Mouse (Mus musculus): ENCODE measurements around the gene Ccnb2. TPM values are rescaled to one million over a fixed set of nuclear protein-coding genes. Genes with fewer than 3 reads are reported as not detected.

Gene Ccnb2
- polyA plus RNA-seq, 1 experiment, result 15.5 TPM

GRCm38 (mm10) chr9:70409743-70410142, 11.6 kb downstream of the Ccnb2 start:
- TF ChIP-seq GATA1 (IDR thresholded peaks at IDR 0.05; ENCODE audit: low read length) (no peak), TAL1 (IDR thresholded peaks at IDR 0.05; ENCODE audit: low read length) (no peak)
- no peaks in the 10 kb centered on the region for H3K27me3 ChIP-seq (ENCODE audit: control insufficient read depth)
- H3K4me1 ChIP-seq (ENCODE audit: control insufficient read depth), result no peaks in the 10 kb centered on the region
- no peak overlapping the region for H3K4me3 ChIP-seq (replicated peaks)
- no peaks in the 10 kb centered on the region for H3K9me3 ChIP-seq (ENCODE audit: control insufficient read depth, low read length)
- H3K36me3 ChIP-seq (ENCODE audit: control insufficient read depth), result peaks cover 91% of the 10 kb centered on the region

DNA sequence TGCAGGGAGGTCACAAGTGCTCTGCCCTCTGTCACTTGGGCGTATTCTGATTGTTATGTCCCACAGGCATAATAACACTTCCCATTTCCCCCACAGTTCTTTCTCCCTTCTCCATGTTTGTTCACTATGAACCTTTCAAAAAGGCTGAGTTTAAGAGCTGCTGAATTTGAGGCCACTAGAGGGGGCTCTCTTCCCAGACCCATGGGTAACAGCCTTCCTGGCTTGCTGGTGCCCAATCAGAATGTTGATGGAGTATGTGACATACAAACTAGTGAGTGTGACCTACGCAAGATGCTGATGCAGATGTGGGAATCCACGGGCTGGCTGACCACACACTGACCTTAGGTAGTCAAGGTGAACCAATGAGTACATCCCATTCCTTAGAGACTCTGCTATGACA, 12.6 kb downstream of the Ccnb2 start:
- no peak for TF ChIP-seq GATA1 (IDR thresholded peaks at IDR 0.05; ENCODE audit: low read length)
- no peak for TF ChIP-seq TAL1 (IDR thresholded peaks at IDR 0.05; ENCODE audit: low read length)
- H3K36me3 ChIP-seq (ENCODE audit: control insufficient read depth), result peaks cover 82% of the 10 kb centered on the region

GRCm38 (mm10) chr9:70406596-70406995, 14.8 kb downstream of the Ccnb2 start:
- H3K4me3 ChIP-seq (replicated peaks), result no peak overlapping the region
- peaks cover 60% of the 10 kb centered on the region for H3K36me3 ChIP-seq (ENCODE audit: control insufficient read depth)
- no peak for TF ChIP-seq TAL1 (IDR thresholded peaks at IDR 0.05; ENCODE audit: low read length)
- TF ChIP-seq GATA1 (IDR thresholded peaks at IDR 0.05; ENCODE audit: low read length), result no peak
- no peaks in the 10 kb centered on the region for H3K9me3 ChIP-seq (ENCODE audit: control insufficient read depth, low read length)
- no peaks in the 10 kb centered on the region for H3K27me3 ChIP-seq (ENCODE audit: control insufficient read depth)
- H3K4me1 ChIP-seq (ENCODE audit: control insufficient read depth), result no peaks in the 10 kb centered on the region

More for the DNA sequence above, 12.6 kb downstream of the Ccnb2 start:
- no peaks in the 10 kb centered on the region for H3K9me3 ChIP-seq (ENCODE audit: control insufficient read depth, low read length)
- no peaks in the 10 kb centered on the region for H3K4me1 ChIP-seq (ENCODE audit: control insufficient read depth)
- H3K4me3 ChIP-seq (replicated peaks), result no peak overlapping the region
- no peaks in the 10 kb centered on the region for H3K27me3 ChIP-seq (ENCODE audit: control insufficient read depth)

- no peak for TF ChIP-seq TAL1 (IDR thresholded peaks at IDR 0.05; ENCODE audit: low read length)
- no peak for TF ChIP-seq GATA1 (IDR thresholded peaks at IDR 0.05; ENCODE audit: low read length)
- Histone ChIP-seq H3K36me3 (ENCODE audit: control insufficient read depth) (peaks cover 15% of the 10 kb centered on the region), H3K27me3 (ENCODE audit: control insufficient read depth) (no peaks in the 10 kb centered on the region), H3K9me3 (ENCODE audit: control insufficient read depth, low read length) (no peaks in the 10 kb centered on the region), H3K4me3 (replicated peaks) (no peak overlapping the region), H3K4me1 (ENCODE audit: control insufficient read depth) (no peaks in the 10 kb centered on the region)
These were observed 19.3 kb downstream of the Ccnb2 start for GRCm38 (mm10) chr9:70401937-70402539.

DNA sequence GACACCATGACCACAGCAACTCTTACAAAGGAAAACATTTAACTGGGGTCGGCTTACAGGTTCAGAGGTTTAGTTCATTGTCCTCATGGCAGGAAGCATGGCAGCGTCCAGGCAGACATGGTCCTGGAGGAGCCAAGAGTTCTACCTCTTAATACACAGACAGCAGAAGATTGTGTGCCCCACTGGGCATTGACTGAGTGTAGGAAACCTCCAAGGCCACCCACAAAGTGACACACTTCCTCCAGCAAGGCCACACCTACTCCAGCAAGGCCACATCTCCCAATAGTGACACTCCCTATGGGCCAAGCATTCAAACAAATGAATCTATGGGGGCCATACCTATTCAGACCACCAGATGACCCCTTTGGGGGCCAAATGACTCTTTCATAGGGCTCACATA, 25.3 kb downstream of the Ccnb2 start:
- TF ChIP-seq TAL1 (IDR thresholded peaks at IDR 0.05; ENCODE audit: low read length) (no peak), GATA1 (IDR thresholded peaks at IDR 0.05; ENCODE audit: low read length) (no peak)
- peaks cover 2% of the 10 kb centered on the region; the same call in 1 of the 2 replicates for H3K36me3 ChIP-seq (ENCODE audit: control insufficient read depth)
- no peaks in the 10 kb centered on the region for H3K27me3 ChIP-seq (ENCODE audit: control insufficient read depth)
- no peak overlapping the region for H3K4me3 ChIP-seq (replicated peaks)
- H3K9me3 ChIP-seq (ENCODE audit: control insufficient read depth, low read length), result no peaks in the 10 kb centered on the region
- H3K4me1 ChIP-seq (ENCODE audit: control insufficient read depth), result peaks cover 17% of the 10 kb centered on the region

DNA sequence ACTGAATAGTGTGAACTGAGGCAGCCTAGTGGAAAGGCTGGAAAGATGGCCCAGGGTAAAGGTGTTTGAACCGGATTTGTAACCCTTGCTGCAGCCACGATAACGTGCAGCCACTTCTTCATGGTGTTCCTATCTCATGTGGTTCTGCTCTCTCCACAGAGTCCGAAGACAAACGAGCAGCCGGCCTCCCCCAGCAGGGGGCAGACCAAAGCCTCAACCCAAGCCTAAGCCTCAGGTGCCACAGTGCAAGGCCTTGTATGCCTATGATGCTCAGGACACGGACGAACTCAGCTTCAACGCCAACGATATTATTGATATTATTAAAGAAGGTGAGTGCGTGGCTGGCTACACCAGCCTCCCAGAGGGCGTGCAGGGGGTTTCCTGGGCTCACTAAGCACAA, 25.7 kb downstream of the Ccnb2 start:
- Histone ChIP-seq H3K9me3 (ENCODE audit: control insufficient read depth, low read length) (no peaks in the 10 kb centered on the region), H3K27me3 (ENCODE audit: control insufficient read depth) (no peaks in the 10 kb centered on the region), H3K36me3 (ENCODE audit: control insufficient read depth) (peaks cover 2% of the 10 kb centered on the region; the same call in 1 of the 2 replicates), H3K4me1 (ENCODE audit: control insufficient read depth) (peaks cover 20% of the 10 kb centered on the region), H3K4me3 (replicated peaks) (no peak overlapping the region)
- no peak for TF ChIP-seq GATA1 (IDR thresholded peaks at IDR 0.05; ENCODE audit: low read length)

DNA sequence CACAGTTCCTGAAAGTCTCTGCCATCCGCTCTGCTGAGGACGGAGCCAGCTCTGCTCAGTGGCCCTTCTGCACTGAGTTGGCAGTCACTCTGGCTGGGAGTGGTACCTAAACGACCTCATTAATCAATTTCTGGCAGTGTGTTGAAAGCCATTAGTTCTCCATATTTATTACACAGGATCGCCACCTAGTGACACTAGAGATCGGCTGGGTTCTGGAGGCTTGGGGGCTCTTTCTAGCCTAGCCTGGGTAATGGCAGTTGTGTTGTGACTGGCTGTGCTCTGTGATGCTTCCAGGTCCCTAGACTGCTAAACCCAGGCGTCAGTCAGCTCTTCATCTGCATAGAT, 28.8 kb downstream of the Ccnb2 start:
- Histone ChIP-seq H3K36me3 (ENCODE audit: control insufficient read depth) (peaks cover 2% of the 10 kb centered on the region; the same call in 1 of the 2 replicates), H3K27me3 (ENCODE audit: control insufficient read depth) (no peaks in the 10 kb centered on the region), H3K4me1 (ENCODE audit: control insufficient read depth) (peaks cover 26% of the 10 kb centered on the region), H3K9me3 (ENCODE audit: control insufficient read depth, low read length) (no peaks in the 10 kb centered on the region), H3K4me3 (replicated peaks) (no peak overlapping the region)
- TF ChIP-seq TAL1 (IDR thresholded peaks at IDR 0.05; ENCODE audit: low read length), result no peak
- TF ChIP-seq GATA1 (IDR thresholded peaks at IDR 0.05; ENCODE audit: low read length), result no peak

DNA sequence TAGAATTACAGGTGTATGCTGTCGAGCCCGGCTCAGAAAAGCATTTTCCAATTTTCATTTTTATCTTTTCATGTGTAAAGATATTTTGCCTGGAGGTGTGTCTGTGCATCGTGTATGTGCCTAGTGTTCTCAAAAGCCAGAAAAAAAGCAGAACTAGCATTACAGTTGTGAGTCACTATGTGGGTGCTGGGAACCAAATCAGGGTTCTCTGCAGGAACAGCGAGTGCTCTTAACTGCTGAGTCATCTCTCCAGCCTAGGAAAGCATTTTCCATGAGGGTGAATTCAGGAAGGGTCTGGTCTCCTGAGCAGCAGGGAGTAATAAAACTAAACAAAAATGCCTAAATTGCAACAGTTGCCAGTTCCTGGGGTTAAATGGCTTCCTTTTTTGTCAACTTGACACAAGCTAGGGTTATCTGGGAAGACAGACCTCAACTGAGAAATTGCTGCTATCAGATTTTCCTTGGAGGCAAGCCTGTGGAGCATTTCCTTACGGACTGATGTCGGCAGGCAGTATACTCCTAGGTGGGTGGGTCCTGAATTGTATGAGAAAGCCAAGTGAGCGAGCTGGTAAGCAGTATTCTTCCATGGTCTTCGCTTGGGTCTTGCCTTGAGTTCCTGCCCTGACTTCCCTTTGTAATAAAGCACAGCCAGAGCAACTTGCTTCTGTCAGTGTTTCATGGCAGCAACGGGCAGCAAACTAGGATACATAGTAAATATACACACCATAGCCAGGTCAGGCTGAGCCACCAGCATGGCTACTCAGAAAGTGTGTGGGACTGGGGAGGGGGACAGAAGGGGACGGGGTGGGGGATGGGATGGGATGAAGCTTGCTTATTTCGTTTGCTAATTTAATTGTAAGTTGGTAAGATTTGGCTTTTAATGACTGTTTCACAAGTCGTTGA, 29.4 kb downstream of the Ccnb2 start:
- H3K4me3 ChIP-seq (replicated peaks), result no peak overlapping the region

GRCm38 (mm10) chr9:70391042-70391441, 30.3 kb downstream of the Ccnb2 start:
- TF ChIP-seq GATA1 (IDR thresholded peaks at IDR 0.05; ENCODE audit: low read length), result no peak
- no peak for TF ChIP-seq TAL1 (IDR thresholded peaks at IDR 0.05; ENCODE audit: low read length)
- peaks cover 2% of the 10 kb centered on the region; the same call in 1 of the 2 replicates for H3K36me3 ChIP-seq (ENCODE audit: control insufficient read depth)
- H3K4me1 ChIP-seq (ENCODE audit: control insufficient read depth), result peaks cover 36% of the 10 kb centered on the region
- no peaks in the 10 kb centered on the region for H3K27me3 ChIP-seq (ENCODE audit: control insufficient read depth)
- no peaks in the 10 kb centered on the region for H3K9me3 ChIP-seq (ENCODE audit: control insufficient read depth, low read length)
- no peak overlapping the region for H3K4me3 ChIP-seq (replicated peaks)

More for the DNA sequence above, 29.4 kb downstream of the Ccnb2 start:
- Histone ChIP-seq H3K36me3 (ENCODE audit: control insufficient read depth) (peaks cover 2% of the 10 kb centered on the region; the same call in 1 of the 2 replicates), H3K27me3 (ENCODE audit: control insufficient read depth) (no peaks in the 10 kb centered on the region), H3K9me3 (ENCODE audit: control insufficient read depth, low read length) (no peaks in the 10 kb centered on the region), H3K4me1 (ENCODE audit: control insufficient read depth) (peaks cover 28% of the 10 kb centered on the region)
- no peak for TF ChIP-seq TAL1 (IDR thresholded peaks at IDR 0.05; ENCODE audit: low read length)
- TF ChIP-seq GATA1 (IDR thresholded peaks at IDR 0.05; ENCODE audit: low read length), result no peak
